Mouse (Mus musculus): ENCODE results near the gene U2surp.
"Not testable (repeated sequence)": the region's sequence is repeated elsewhere in the genome, so short reads cannot be mapped to it uniquely, and the experiment has no call there.

The U2surp gene

DNA sequence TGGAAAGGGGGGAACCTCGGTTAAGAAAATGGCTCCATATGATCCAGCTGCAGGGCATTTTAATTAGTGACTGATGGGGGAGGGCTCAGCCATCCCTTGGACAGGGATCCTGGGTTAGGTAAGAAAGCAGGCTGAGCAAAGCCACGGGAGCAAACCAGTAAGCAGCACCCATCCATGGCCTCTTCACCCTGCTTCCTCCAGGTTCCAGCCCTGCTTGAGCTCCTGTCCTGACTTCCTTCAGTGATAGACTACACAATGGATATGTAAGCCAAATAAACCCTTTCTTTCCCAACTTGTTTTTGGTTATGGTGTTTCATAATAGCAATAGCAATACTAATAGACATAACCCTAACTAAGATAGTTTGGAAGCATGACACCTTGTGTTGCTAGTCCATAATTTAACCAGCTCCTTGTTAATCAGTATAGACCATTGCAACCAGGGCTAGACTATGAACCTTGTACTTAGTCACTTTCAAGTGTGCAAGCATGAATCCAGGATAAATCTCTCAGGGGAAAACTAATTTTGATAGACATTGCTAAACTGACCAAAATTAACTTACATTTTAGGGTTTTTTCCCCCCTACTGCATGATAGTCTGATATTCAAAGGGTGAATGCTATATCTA is 27.5 kb upstream of the U2surp start:
- no peak for DNase-seq (ENCODE audit: low spot score)

DNA sequence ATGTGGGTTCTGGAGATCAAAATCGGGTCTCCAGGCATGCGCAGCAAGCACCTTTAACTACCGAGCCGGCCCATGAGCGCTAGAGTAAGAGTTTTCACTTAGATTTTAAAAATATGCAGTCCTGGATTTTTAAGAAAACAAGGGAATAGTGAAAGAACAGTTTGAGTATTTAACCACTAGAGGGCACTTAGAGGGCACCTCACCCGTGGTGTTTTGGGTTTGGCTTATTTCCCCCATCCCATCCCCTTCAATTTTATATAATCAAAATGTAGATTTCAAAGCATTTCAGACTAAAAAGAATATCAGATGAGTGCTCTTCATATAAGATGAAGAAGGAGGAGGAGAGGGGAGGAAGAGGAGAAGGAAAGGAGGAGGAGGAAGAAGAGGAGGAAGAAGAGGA is 22.0 kb upstream of the U2surp start:
- DNase-seq (ENCODE audit: low spot score), result no peak

DNA sequence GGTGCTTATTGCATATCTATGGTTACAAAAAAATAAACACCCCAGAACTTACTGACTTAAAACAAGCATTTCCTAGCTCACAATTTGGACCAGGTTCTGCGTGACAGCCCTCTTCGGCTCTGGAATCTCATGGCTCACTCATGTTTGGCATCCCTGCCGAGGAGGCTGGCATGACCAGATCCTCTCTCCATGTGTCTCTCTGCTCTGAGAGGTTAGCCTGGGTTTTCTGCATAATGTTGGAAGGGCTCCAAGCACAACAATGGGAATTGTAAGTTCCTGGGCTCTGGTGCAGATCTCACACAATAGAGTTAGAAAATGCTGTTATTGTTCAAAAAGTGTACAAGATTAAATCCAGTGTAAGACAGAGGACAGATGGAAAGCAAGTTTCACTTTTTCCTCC is 19.3 kb upstream of the U2surp start:
- no peak for DNase-seq (ENCODE audit: low spot score)

- DNase-seq (ENCODE audit: low spot score), result no peak
These were observed 15.9 kb upstream of the U2surp start for GRCm38 (mm10) chr9:95527676-95528075.

DNA sequence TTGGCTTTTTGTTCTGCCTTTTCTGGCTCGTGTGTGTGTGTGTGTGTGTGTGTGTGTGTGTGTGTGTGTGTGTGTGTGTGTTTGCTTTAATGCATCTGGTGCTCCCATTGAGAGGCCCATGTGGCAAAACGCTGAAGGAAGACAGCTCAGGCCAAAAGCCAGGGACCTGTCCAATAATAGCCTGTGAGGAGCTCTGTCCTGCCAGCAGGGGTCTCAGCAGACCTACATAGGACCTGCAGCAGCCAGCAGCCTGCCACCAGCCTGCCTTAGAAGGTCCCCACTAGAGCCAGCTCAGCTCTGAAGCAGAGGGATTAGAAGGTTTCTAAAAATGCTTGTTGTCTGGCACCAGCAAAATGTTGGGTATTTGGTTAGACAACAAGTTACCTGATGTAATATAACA is 14.2 kb upstream of the U2surp start:
- DNase-seq (ENCODE audit: low spot score), result no peak

- DNase-seq (ENCODE audit: low spot score), result no peak
These were observed 13.6 kb upstream of the U2surp start for GRCm38 (mm10) chr9:95525376-95525775.

DNA sequence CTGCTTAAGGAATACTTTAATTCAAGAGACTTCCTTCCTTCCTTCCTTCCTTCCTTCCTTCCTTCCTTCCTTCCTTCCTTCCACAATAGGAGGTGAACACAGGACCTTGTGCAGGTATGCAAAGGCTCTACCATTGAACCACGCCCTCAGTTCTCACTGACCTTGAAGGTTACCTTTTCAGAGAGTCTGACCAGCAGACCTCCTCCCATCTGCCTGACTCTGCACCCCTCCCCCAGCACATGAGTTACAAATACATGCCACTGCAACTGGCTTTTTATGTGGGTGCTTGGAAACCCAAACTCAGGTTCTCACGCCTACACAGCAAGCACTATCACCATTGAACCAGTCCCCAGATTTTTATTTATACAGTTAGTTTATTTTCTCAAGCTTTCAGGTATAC is 10.8 kb upstream of the U2surp start:
- no peak for DNase-seq (ENCODE audit: low spot score)

DNA sequence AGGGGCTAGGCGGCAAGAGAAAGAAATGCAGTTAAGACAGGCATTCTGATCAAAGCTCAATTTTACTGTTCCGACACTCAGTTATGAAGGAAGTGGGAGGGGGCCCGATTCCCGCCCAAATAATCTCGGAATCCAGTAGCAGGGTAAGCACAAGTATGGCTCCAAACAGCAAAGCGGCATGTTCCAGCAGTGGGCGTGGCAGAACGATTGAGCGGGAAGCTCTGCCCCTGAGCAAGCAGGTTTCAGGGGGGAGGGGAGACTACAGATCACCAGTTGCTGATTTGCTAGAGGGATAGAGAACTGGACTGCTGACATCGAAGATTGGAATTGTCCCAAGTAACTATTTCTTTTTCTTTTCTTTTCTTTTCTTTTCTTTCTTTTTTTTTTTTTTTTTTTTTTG is 9.8 kb upstream of the U2surp start:
- peak; percentile 25 for DNase-seq (ENCODE audit: low spot score)

- DNase-seq (ENCODE audit: low spot score), result no peak
These were observed 9.2 kb upstream of the U2surp start for GRCm38 (mm10) chr9:95521031-95521430.

DNA sequence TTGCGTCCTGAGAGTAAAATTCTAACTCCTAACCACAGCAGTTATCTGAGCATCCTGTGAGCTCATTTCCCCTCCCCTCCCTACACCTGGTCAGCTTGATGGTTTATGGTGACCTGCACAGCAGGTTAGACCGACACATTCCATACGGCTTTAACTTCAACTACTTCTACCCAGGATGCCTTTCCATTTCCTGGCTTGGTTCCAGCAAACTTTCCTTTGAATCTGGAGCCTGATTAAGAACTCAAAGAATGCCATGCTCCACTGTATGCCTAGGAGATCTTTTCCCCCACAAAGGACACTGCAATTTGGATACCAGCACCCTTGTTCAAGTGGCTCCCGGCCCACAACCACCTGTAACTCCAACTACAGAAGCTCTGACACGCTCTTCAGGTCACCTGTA is 8.8 kb upstream of the U2surp start:
- DNase-seq (ENCODE audit: low spot score), result no peak

- DNase-seq (ENCODE audit: low spot score), result not testable (repeated sequence)
These were observed 2.6 kb upstream of the U2surp start for GRCm38 (mm10) chr9:95514361-95514760.

GRCm38 (mm10) chr9:95513776-95514175 is 2.0 kb upstream of the U2surp start:
- no peak for DNase-seq (ENCODE audit: low spot score)

DNA sequence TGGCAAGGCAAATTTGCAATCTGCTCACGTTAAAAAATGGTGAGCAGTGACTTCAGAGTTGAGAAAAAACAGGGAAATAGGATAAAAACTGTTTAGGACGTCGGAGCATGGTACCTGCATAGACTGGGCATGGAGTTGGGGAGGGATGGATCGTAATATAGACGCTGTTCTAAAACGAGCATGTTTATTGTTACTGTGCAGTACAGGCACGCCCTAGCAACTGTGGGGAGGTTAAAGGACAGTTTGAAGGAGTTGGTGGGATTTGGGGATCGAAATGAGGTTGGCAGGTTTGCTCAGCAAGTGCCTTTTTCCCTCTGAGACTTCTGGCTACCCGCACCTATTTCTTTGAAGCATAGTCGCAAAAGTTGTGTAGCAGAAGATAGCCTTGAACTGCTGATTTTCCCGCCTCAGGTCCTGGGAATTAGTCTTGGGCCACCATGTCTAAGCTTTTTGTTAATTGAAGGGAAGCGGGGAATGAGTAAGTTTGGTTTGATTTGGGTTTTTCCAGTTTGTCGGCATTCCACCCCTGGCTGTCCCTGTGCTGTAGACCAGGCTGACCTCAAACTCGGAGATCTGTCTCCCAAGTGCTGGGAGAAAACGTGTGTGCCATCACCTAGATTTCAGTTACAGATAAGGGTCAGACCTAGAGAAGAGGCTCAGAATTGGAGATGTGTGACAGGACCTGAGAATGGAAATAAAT is 685 bp upstream of the U2surp start:
- DNase-seq (ENCODE audit: low spot score), result no peak

DNA sequence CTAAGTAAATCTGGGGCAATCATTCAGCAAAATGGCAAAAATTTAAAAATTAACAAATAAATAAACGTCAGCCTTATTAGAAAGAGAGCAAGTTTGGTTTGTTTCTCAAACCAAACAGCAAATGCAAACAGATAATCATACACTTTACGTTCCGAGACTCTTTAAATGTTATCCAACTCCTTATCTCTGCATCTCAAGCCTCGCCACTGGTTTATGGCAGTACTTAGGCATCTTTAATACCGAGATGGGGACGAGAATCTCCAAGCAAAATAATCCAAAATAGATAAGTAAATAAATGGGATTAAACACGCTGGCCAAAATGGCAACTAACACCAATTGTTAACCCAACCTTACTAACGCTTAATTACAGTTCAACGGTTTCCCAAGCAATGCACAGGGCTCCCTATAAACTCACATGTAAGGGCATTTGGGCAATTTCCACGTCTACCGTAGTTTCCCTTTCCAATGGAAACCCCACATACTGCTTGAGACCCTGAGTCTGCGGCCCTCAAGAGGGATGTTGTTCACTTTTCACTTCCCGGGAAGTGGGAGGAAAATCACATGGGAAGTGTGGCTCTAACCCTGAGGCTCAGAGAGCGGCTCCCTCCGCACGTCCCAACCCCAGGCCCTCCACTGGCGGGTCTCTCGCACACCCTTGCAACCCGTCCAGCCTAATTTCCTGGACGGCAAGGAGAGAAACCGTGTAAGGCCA is 947 bp downstream of the U2surp start:
- DNase-seq (ENCODE audit: low spot score), result peak; percentile 36

DNA sequence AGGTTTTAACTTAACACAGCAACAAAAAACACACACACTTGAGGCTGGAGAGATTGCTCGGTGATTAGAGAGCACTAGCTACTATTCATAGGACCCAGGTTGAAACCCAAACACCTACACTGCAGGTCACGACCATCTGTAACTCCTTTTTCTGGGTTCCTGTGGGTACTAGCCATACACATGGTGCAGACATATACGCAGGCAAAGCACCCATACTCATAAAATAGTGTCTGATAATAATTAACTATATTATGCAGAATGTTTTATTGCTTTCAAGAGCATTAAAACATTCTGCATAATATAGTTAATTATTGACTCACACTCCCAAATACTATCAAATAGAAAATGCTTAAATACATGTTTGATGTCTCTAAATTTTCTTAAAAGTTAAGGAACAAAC is 6.1 kb downstream of the U2surp start:
- DNase-seq (ENCODE audit: low spot score), result no peak

- DNase-seq (ENCODE audit: low spot score), result no peak
These were observed 11.9 kb downstream of the U2surp start for GRCm38 (mm10) chr9:95499848-95500247.

GRCm38 (mm10) chr9:95495038-95495437 is 16.8 kb downstream of the U2surp start:
- DNase-seq (ENCODE audit: low spot score), result no peak

GRCm38 (mm10) chr9:95493393-95493792 is 18.4 kb downstream of the U2surp start:
- peak; percentile 14 for DNase-seq (ENCODE audit: low spot score)

GRCm38 (mm10) chr9:95490003-95490402 is 21.8 kb downstream of the U2surp start:
- no peak for DNase-seq (ENCODE audit: low spot score)

- no peak for DNase-seq (ENCODE audit: low spot score)
These were observed 22.9 kb downstream of the U2surp start for GRCm38 (mm10) chr9:95488861-95489260.

- DNase-seq (ENCODE audit: low spot score), result no peak
These were observed 31.8 kb downstream of the U2surp start for GRCm38 (mm10) chr9:95479981-95480380.

- no peak for DNase-seq (ENCODE audit: low spot score)
These were observed 33.4 kb downstream of the U2surp start for GRCm38 (mm10) chr9:95478443-95478842.

DNA sequence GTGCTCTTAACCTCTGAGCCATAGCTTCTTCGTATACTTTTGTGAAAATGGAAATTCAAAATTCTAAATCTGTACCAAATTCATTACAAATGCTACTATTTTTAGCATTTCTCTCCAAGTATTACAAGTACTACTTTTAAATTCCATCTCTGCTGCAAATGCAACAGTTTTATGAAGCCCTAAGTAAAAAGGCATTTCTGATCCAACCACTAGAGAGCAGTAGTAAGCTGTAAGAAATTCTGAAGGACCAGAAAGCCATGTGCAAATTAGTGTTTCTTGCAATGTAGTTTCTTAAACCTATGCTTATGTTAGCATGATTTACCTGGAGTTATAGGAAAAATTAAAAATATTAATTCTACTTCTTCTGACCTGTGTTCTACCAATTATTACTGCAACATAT is 38.9 kb downstream of the U2surp start:
- peak; percentile 28 for DNase-seq (ENCODE audit: low spot score)

Measured in c-Kit-positive CD71-positive TER-119-positive erythroid progenitor cells, embryonic 14.5 days (primary cell).